Mouse (Mus musculus) kidney, adult 2 months (tissue): ENCODE results near the gene Enpp3. TPM values are rescaled to one million over a fixed set of nuclear protein-coding genes. Genes with fewer than 3 reads are reported as not detected.

ENCODE experiments used
- DNase-seq: peaks from one replicate; pipeline ENCODE4 v3.0.0; 2021
- H3K27ac ChIP-seq: fragments of 200-500 bp; 2 replicates; pipeline ENCODE4 v1.5.1; 2012; ENCODE audit warnings: low read depth, low read length, control low read depth, inconsistent platforms; ENCODE audit not compliant: insufficient read depth
- H3K27me3 ChIP-seq: fragments of 200-500 bp; replicated peaks from 2 replicates; pipeline ENCODE4 v1.6.1; 2012; ENCODE audit warnings: mild to moderate bottlenecking, moderate library complexity, low read length, inconsistent platforms; ENCODE audit not compliant: control insufficient read depth, insufficient read depth
- H3K36me3 ChIP-seq: fragments of 200-500 bp; 2 replicates; pipeline ENCODE4 v1.6.1; 2012; ENCODE audit warnings: mild to moderate bottlenecking, moderate library complexity, low read length, inconsistent platforms; ENCODE audit not compliant: control insufficient read depth, insufficient read depth
- H3K4me1 ChIP-seq: fragments of 200-500 bp; 2 replicates; pipeline ENCODE4 v1.6.1; 2011; ENCODE audit warnings: low read length; ENCODE audit not compliant: control insufficient read depth, insufficient read depth
- H3K4me3 ChIP-seq: fragments of 200-500 bp; 2 replicates; pipeline ENCODE4 v1.5.1; 2011; ENCODE audit warnings: mild to moderate bottlenecking, low read depth, low read length, control low read depth; ENCODE audit not compliant: insufficient read depth
- CTCF ChIP-seq: fragments of 200-500 bp; conservative IDR thresholded peaks from 2 replicates; pipeline ENCODE4 v1.5.1; 2011; ENCODE audit warnings: low read depth, mild to moderate bottlenecking, control low read depth, low read length, moderate library complexity, mixed read lengths; ENCODE audit not compliant: insufficient read depth, insufficient read length
- POLR2A ChIP-seq: fragments of 200-500 bp; IDR thresholded peaks from one replicate; pipeline ENCODE4 v1.6.1; 2011; ENCODE audit warnings: low read depth, low read length, control low read depth
- WGBS: fragments of 180-500 bp; shearing (Covaris S2); methylation state at CpG from one replicate; pipeline ENCODE4 v1.1.7; 2018; 5-methylcytosine and 5-hydroxymethylcytosine counted together
- polyA plus RNA-seq: library from polyadenylated mRNA; depleted of rRNA; stranded (reverse); fragments of >200 nt; gene quantifications from 2 replicates; pipeline ENCODE4 v1.2.3, GENCODE M21; 2012

Gene Enpp3
- polyA plus RNA-seq, 1 experiment = 30.1 TPM

DNA sequence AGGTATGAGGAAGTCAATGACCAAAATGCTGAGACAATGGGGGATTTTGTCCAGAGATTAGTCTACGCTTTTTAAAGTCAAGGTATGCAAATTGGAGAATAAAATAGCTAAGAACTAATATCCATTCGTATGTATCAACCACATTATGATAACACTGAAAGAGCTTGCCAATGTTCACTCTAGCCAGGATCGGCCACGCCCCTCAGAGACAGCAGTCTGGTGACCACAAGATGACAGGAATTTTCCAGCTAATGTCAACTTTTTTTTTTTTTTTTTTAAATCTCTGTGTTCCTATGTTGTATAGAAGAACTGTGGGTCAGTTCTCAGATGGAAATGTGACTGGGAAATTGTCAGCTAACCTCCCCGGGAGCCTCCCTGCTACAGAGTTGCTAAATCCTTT, 12.2 kb downstream of the Enpp3 start:
- 85% methylated on average over 5 of the region's 5 CpGs for WGBS
- TF ChIP-seq CTCF (no peak), POLR2A (no peak)
- no peak overlapping the region for H3K27ac ChIP-seq
- H3K27me3 ChIP-seq = no peaks in the 10 kb centered on the region
- H3K4me1 ChIP-seq = peaks cover 11% of the 10 kb centered on the region; the same call in 1 of the 2 replicates
- no peak for DNase-seq
- H3K36me3 ChIP-seq = no peaks in the 10 kb centered on the region
- no peak overlapping the region for H3K4me3 ChIP-seq

DNA sequence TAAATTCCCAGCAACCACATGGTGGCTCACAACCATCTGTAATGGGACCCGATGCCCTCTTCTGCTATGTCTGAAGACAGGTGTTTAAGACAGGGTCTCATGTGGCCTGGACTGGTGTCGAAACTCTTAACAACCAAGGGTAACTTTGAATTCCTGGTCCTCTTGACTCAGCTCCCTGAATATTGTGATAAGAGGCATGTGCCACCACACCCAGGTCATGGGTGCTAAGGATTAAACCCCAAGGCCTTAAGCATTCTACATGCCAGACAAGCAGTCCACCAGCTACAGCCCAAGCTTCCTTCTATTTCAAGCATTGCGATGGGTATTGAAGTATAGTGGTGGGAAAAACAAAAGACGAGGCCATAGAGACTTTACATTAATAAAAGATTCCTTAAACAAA, 14.5 kb downstream of the Enpp3 start:
- no peak overlapping the region for H3K4me3 ChIP-seq
- no peaks in the 10 kb centered on the region for H3K27me3 ChIP-seq
- no peak for DNase-seq
- TF ChIP-seq POLR2A (no peak), CTCF (no peak)
- WGBS = 97% methylated on average over 4 of the region's 4 CpGs
- peaks cover 11% of the 10 kb centered on the region; the same call in 1 of the 2 replicates for H3K4me1 ChIP-seq
- H3K36me3 ChIP-seq = no peaks in the 10 kb centered on the region
- no peak overlapping the region for H3K27ac ChIP-seq

- no peaks in the 10 kb centered on the region for H3K36me3 ChIP-seq
- no peak overlapping the region for H3K27ac ChIP-seq
- no peak for TF ChIP-seq CTCF
- no peak for TF ChIP-seq POLR2A
- DNase-seq = no peak
- H3K4me1 ChIP-seq = peaks cover 3% of the 10 kb centered on the region; the same call in 1 of the 2 replicates
- 62% methylated on average over 6 of the region's 6 CpGs for WGBS
- H3K4me3 ChIP-seq = no peak overlapping the region
- H3K27me3 ChIP-seq = no peaks in the 10 kb centered on the region
These were observed 16.5 kb downstream of the Enpp3 start for GRCm38 (mm10) chr10:24826130-24826529.

GRCm38 (mm10) chr10:24825456-24826081, 17.1 kb downstream of the Enpp3 start:
- 85% methylated on average over 7 of the region's 7 CpGs for WGBS
- Histone ChIP-seq H3K27me3 (no peaks in the 10 kb centered on the region), H3K27ac (no peak overlapping the region), H3K36me3 (no peaks in the 10 kb centered on the region), H3K4me1 (peaks cover under 1% of the 10 kb centered on the region; the same call in 1 of the 2 replicates), H3K4me3 (no peak overlapping the region)
- TF ChIP-seq CTCF (no peak), POLR2A (no peak)
- DNase-seq = no peak

- Histone ChIP-seq H3K27me3 (no peaks in the 10 kb centered on the region), H3K36me3 (peaks cover 2% of the 10 kb centered on the region; the same call in 1 of the 2 replicates), H3K27ac (no peak overlapping the region), H3K4me3 (no peak overlapping the region), H3K4me1 (no peaks in the 10 kb centered on the region; the same call in 1 of the 2 replicates)
- WGBS = 73% methylated on average over 8 of the region's 8 CpGs
- TF ChIP-seq CTCF = no peak
- no peak for TF ChIP-seq POLR2A
- DNase-seq = no peak
These were observed 18.0 kb downstream of the Enpp3 start for GRCm38 (mm10) chr10:24824621-24825020.

GRCm38 (mm10) chr10:24823697-24824535, 18.7 kb downstream of the Enpp3 start:
- Histone ChIP-seq H3K4me3 (no peak overlapping the region; the same call in 1 of the 2 replicates), H3K27ac (no peak overlapping the region), H3K27me3 (no peaks in the 10 kb centered on the region), H3K4me1 (no peaks in the 10 kb centered on the region; the same call in 1 of the 2 replicates), H3K36me3 (peaks cover 2% of the 10 kb centered on the region; the same call in 1 of the 2 replicates)
- 54% methylated on average over 16 of the region's 16 CpGs for WGBS
- TF ChIP-seq CTCF (no peak), POLR2A (no peak)
- no peak for DNase-seq

GRCm38 (mm10) chr10:24823265-24823664, 19.4 kb downstream of the Enpp3 start:
- TF ChIP-seq CTCF = no peak
- TF ChIP-seq POLR2A = no peak
- Histone ChIP-seq H3K36me3 (peaks cover 2% of the 10 kb centered on the region; the same call in 1 of the 2 replicates), H3K27me3 (no peaks in the 10 kb centered on the region), H3K4me3 (no peak overlapping the region), H3K4me1 (no peaks in the 10 kb centered on the region; the same call in 1 of the 2 replicates), H3K27ac (no peak overlapping the region)
- 59% methylated on average over 1 of the region's 1 CpGs for WGBS
- no peak for DNase-seq
